Mouse (Mus musculus) heart, adult 9 months (tissue): ENCODE results near the gene Fancc.

ENCODE experiments used
- DNase-seq, 2 experiments: peaks; one replicate each; pipeline ENCODE4 v3.0.0; 2022; ENCODE audit warnings: low spot score in 2 of 2

The Fancc gene

GRCm38 (mm10) chr13:63268776-63269175 lies 228.3 kb downstream of the Fancc start:
- no peak for DNase-seq

GRCm38 (mm10) chr13:63268371-63268770 lies 228.7 kb downstream of the Fancc start:
- DNase-seq, result no peak

DNA sequence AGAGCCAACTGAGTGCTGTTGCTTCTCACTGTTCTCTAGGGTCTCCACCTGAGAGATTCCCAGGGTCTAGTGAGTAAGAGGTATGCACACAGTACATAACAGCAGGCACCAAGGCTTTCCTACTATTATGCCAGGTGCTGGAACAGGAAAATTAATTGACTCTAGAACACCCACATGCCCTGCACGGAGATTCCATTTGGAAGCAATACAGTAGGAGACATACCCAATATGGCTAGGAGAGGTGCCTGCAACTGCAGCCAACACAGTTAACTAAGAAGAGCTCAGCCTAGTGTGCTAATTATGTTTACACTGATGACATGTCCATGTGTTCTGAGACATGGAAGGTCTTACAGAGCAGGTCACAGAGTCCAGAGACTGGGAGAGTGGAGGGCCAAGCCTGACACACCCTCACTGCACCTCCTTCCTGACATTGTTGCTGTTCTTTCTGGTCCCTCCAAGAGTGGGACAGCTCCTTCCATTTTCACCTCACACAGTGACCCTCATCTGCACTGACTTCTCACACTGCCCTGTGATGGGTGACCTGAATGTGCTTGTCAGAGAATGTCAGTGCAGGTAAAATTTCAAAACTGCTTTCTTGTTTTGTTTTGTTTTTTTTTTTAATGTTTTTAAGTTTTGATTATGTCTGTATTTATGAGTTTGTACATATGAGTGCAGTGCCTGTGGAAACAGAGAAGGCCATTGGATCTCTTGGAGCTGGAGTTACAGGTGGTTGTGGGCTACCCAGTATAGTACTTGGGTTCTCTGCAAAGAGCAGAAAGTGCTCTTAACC lies 234.7 kb downstream of the Fancc start:
- DNase-seq, result no peak

GRCm38 (mm10) chr13:63261676-63262075 lies 235.4 kb downstream of the Fancc start:
- DNase-seq, result no peak

GRCm38 (mm10) chr13:63260753-63261631 lies 236.1 kb downstream of the Fancc start:
- DNase-seq, result no peak

- DNase-seq, result no peak
These were observed 236.9 kb downstream of the Fancc start for GRCm38 (mm10) chr13:63260133-63260532.

- DNase-seq, result no peak
These were observed 238.4 kb downstream of the Fancc start for GRCm38 (mm10) chr13:63258671-63259070.

GRCm38 (mm10) chr13:63258167-63258582 lies 238.9 kb downstream of the Fancc start:
- peak in 1 of 2 experiments; percentile 69 for DNase-seq

- peak; percentile 87 to 88 for DNase-seq
These were observed 240.3 kb downstream of the Fancc start for GRCm38 (mm10) chr13:63256807-63257206.

- no peak for DNase-seq
These were observed 240.9 kb downstream of the Fancc start for GRCm38 (mm10) chr13:63256146-63256545.

- DNase-seq, result peak; percentile 86 to 90
These were observed 241.5 kb downstream of the Fancc start for GRCm38 (mm10) chr13:63255519-63256011.

- DNase-seq, result no peak
These were observed 243.0 kb downstream of the Fancc start for GRCm38 (mm10) chr13:63253886-63254636.

DNA sequence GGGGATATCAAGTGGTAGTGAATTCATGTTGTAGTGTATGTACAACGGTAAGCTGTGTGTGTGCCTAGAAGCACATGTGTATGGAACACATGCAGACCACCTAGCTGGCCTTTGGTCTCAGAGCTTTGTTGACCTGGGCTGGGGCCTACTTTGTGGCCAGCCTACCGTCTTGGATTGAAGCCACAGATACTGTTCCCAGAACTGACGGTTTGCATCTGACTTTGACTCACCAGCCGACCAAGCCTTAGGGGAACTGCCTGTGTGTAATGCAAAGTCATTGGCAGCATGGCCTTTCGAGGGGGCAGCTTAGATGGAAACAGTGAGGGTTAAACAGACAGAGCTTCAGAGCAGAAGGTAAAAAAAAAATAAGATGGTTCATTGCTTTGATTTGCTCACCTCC lies 243.9 kb downstream of the Fancc start:
- DNase-seq, result no peak

DNA sequence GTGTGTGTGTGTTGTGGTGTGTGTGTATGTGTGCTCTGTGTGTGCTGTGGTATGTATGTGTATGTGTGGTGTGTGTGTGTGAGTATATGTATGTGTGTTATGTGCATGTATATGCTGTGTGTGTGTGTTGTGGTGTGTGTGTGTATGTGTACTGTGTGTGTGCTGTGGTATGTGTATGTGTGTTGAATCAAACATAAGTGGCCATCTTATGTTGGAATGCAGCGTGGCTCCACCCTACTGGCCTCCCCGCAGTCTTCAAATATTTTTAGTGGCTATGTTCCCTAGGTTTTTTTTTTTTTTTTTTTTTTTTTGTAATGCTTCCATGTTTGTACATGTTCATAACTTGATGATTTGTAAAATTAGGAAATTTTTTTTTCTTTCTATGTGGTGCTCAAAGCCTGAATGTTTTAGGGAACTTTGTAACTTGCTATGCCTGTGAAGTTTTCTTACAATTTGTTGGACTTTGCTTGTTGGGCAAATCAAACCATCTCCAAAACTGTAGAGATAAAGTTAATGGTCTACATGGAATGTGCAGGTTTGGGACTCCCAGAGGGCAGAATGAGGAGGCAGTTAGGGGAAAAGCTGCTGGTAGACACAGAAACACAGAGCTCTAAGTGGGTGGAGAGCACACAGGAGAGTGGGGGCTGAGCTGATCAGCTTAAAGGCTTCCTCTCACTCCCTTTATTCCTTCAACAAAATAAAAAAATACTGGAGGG lies 244.6 kb downstream of the Fancc start:
- no peak for DNase-seq

DNA sequence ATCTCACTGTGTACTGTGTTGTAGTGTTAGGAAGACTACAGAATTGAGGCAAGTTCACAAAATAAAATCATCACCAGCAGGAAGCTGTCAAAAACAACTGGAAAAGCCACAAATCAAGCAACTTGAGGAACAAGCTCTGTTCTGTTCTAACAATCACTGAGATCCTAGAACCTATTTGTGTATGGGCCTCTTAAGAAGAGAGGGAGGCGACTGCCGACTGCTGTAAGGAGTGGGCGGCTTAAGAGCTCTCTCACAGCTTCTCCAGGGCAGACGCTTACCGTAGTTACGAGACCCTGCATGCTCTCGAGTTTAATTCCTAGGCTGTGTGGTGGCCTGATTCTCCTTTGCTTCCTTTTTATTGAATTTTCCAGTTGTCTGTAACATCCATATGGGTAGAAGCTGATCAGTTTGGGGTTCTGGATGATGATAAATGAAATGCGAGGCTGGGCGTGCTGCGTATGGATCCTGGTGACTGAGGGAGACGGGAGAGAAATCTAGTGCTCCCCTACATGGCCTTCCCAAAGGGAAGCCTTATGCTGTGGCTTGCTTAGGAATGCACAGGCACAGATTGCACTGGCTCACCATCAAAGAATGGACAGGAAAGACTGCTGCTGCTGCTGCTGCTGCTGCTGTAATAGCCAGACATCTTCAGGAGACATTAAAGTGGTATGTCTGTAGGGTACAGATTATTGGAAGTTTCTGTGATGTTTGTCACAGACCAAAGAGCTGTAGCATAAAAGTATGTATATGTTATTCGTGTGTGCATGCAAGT lies 245.8 kb downstream of the Fancc start:
- no peak for DNase-seq

DNA sequence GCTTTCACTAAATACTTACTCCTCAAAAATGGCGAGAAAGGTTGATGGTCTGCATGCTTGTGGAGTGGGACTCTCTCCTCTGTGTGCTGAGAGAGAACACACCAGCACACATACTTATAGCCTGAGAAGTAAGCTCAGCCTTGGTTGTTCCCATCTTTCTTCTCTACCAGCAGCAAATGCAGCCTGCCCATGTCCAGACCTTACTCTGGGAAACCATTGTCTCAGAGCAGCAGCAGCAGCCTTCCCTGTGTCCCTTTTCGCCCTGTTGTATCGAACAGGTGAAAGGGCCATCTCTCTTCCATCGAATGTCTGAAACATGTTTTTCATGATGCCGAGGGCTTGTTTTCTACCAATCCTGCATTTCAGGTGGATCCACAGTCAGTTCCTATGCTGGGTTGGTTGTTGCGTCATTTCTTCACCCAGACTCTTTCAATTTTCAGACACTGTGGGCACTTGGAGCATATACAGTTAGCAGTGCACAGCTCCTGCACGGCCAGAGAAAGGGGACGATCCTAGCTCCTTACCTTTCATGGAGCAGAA lies 246.6 kb downstream of the Fancc start:
- no peak for DNase-seq

DNA sequence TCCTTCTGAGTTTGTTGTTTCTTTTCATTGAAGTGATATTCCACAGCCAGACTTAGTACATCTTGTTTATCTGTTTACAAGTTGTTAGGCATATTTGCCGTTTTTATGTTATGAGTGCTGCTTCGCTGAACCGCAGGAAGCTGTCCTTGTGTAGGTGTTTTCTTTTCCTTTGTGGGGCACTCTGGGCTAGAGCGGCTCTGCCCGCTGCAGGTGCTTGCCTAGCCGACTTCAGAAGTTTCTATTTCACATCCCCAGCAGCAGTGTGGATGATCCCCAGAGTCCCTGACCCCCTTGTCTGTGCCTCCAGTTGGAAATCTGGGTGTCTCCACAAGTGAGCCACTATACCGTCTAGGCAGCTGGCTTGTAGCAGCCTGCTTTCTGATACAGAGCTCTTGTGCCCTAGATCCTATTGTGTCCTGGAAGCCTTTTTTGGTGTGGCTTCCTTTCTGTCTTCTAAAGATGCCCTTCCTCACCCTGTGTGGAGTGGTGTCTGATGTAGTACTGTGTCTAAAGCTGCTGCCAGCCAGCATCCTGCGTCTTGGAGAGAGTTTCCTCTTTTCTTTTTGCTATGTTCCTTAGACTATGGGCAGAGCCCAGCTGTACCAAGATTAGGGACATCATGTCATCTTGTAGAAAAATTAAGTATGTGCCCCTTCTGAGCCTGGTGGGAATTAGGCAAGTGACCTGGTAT lies 247.2 kb downstream of the Fancc start:
- DNase-seq, result no peak

GRCm38 (mm10) chr13:63249171-63249570 lies 247.9 kb downstream of the Fancc start:
- peak in 1 of 2 experiments; percentile 34 for DNase-seq

DNA sequence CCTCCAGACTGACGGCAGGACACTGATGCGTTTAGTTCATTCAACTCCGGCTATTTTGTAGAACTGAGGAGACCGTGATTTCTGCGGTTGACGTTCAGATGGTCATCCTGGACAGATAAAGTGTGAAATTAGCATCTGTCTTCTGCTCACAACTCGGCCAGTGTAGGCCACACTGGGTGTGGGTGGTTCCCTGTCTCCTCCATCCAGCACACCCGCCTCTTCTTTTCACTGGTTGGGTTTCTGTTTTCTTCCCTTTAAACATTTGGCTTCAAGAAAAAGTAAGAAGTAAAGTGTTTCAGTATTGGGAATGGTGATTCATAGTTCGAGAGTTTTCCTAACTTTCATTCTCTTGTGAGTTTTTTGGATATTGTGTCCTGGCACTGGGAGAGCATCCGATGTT lies 248.8 kb downstream of the Fancc start:
- DNase-seq, result peak in 1 of 2 experiments; percentile 24
